Mouse (Mus musculus) intestine, embryonic 15.5 days (tissue): ENCODE data around the gene Ttc23l. TPM values are rescaled to one million over a fixed set of nuclear protein-coding genes. Genes with fewer than 3 reads are reported as not detected.

ENCODE experiments used
- ATAC-seq: fragments of 200-750 bp; cut with Nextera tagmentation; 2 replicates; pipeline ENCODE4 v1.8.0; 2017; ENCODE audit warnings: moderate TSS enrichment, moderate library complexity
- H3K27ac ChIP-seq: fragments of 300-500 bp; sonication (generic); 2 replicates; pipeline ENCODE4 v1.5.1; 2015; ENCODE audit warnings: mild to moderate bottlenecking, inconsistent platforms
- H3K27me3 ChIP-seq: fragments of 300-500 bp; sonication (generic); replicated peaks from 2 replicates; pipeline ENCODE4 v1.6.1; 2015; ENCODE audit warnings: inconsistent platforms
- H3K36me3 ChIP-seq: fragments of 300-500 bp; sonication (generic); 2 replicates; pipeline ENCODE4 v1.6.1; 2015; ENCODE audit warnings: inconsistent platforms
- H3K4me1 ChIP-seq: fragments of 300-500 bp; sonication (generic); replicated peaks from 2 replicates; pipeline ENCODE4 v1.6.1; 2015; ENCODE audit warnings: inconsistent platforms
- H3K4me2 ChIP-seq: fragments of 300-500 bp; sonication (generic); replicated peaks from 2 replicates; pipeline ENCODE4 v1.6.1; 2015; ENCODE audit warnings: mild to moderate bottlenecking, inconsistent platforms
- H3K4me3 ChIP-seq: fragments of 300-500 bp; sonication (generic); replicated peaks from 2 replicates; pipeline ENCODE4 v1.5.1; 2015; ENCODE audit warnings: inconsistent platforms
- H3K9ac ChIP-seq: fragments of 300-500 bp; sonication (generic); 2 replicates; pipeline ENCODE4 v1.6.1; 2015; ENCODE audit warnings: inconsistent platforms
- H3K9me3 ChIP-seq: fragments of 300-500 bp; sonication (generic); 2 replicates; pipeline ENCODE4 v1.6.1; 2016; ENCODE audit warnings: inconsistent platforms
- WGBS: fragments of 180-500 bp; shearing (Covaris S2); methylation state at CpG from one replicate; pipeline ENCODE4 v1.1.7; 2015; 5-methylcytosine and 5-hydroxymethylcytosine counted together
- polyA plus RNA-seq: library from polyadenylated mRNA; unstranded; fragments of >200 nt; fragmentation: Nextera tagmentation; extraction: Ambion mirVana; gene quantifications from 2 replicates; pipeline ENCODE4 v1.2.1, GENCODE M21; 2015

Gene Ttc23l
- polyA plus RNA-seq, 1 experiment from 2014 or later = not detected

GRCm38 (mm10) chr15:10468761-10469160 lies 89.7 kb downstream of the Ttc23l start:
- H3K9ac ChIP-seq = no peak overlapping the region
- H3K36me3 ChIP-seq = no peaks in the 10 kb centered on the region
- no peak overlapping the region for H3K27ac ChIP-seq
- ATAC-seq = no peak
- peaks cover 9% of the 10 kb centered on the region; the same call in 1 of the 2 replicates for H3K4me1 ChIP-seq
- H3K4me3 ChIP-seq = no peak overlapping the region
- H3K4me2 ChIP-seq = 0 out of 2 replicates have a peak overlapping the region, but pooled peaks have one; percentile 79
- H3K27me3 ChIP-seq = no peaks in the 10 kb centered on the region
- H3K9me3 ChIP-seq = no peaks in the 10 kb centered on the region
- WGBS = 81% methylated on average over 3 of the region's 3 CpGs

DNA sequence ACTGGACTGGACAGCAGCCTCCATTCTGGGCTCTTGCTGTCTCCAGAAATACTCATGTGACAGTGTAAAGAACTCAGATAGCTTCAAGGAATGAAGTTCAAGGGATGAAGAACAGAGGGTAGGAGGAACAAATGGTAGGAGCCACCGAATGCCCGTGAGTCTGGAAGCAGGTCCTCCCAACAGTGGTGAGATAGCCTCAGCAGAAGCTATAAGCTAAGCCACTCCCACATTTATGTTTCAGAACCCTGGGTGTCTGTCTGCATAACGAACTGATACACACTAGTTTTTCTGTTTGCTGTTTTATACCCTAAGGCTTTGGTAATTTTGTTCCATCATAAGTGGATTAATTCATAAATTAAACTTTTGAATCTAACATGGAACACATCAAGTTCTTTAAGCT lies 93.8 kb downstream of the Ttc23l start:
- no peaks in the 10 kb centered on the region for H3K27me3 ChIP-seq
- no peak for ATAC-seq
- 0 out of 2 replicates have a peak, but pooled peaks cover 7% of the 10 kb centered on the region for H3K4me1 ChIP-seq
- H3K9ac ChIP-seq = no peak overlapping the region
- H3K27ac ChIP-seq = no peak overlapping the region
- 86% methylated on average over 3 of the region's 3 CpGs for WGBS
- no peak overlapping the region for H3K4me3 ChIP-seq
- no peak overlapping the region for H3K4me2 ChIP-seq
- peaks cover 6% of the 10 kb centered on the region for H3K36me3 ChIP-seq
- no peaks in the 10 kb centered on the region for H3K9me3 ChIP-seq

DNA sequence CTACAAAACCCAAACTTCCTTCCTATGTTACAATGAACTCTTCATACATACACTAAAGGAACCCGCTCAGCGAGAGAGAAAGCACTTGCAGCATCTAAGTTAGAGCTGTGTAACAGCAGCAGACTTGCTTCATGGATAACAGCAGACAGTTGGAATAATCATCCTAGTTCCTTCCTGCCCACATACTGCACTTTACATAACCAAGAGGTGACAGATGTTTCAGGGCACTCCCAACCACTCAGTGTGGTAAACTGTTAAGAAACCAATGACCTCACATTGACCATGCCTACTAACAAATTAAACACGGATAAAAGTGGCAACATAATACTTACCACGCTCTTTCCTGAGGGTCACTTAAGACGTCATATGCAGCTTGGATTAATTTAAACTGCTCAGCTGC lies 94.9 kb downstream of the Ttc23l start:
- Histone ChIP-seq H3K27ac (no peak overlapping the region), H3K36me3 (peaks cover 9% of the 10 kb centered on the region), H3K4me1 (0 out of 2 replicates have a peak, but pooled peaks cover 4% of the 10 kb centered on the region), H3K27me3 (no peaks in the 10 kb centered on the region), H3K4me2 (no peak overlapping the region), H3K9ac (no peak overlapping the region), H3K4me3 (no peak overlapping the region), H3K9me3 (no peaks in the 10 kb centered on the region)
- ATAC-seq = no peak
- WGBS = 86% methylated on average over 5 of the region's 5 CpGs

- no peak overlapping the region for H3K4me3 ChIP-seq
- H3K4me2 ChIP-seq = no peak overlapping the region
- no peak overlapping the region for H3K9ac ChIP-seq
- no peaks in the 10 kb centered on the region for H3K27me3 ChIP-seq
- no peak overlapping the region for H3K27ac ChIP-seq
- no peak for ATAC-seq
- WGBS = 77% methylated on average over 12 of the region's 12 CpGs
- no peaks in the 10 kb centered on the region for H3K9me3 ChIP-seq
- peaks cover 9% of the 10 kb centered on the region for H3K36me3 ChIP-seq
- H3K4me1 ChIP-seq = no peaks in the 10 kb centered on the region
Measured at GRCm38 (mm10) chr15:10460986-10461385, 97.5 kb downstream of the Ttc23l start.

Other genes starting within 250 kb of the Ttc23l start
- not detected in 2 replicates for gene Gm21973, start 233.3 kb downstream of the Ttc23l start, polyA plus RNA-seq
- gene Agxt2, start 200.1 kb downstream of the Ttc23l start, polyA plus RNA-seq = 0.11 and 0.46 TPM in 2 replicates
- gene Dnajc21, start 88.2 kb downstream of the Ttc23l start, polyA plus RNA-seq = 11.4 and 13.3 TPM in 2 replicates
- gene Brix1, start 72.7 kb downstream of the Ttc23l start, polyA plus RNA-seq = 94.7 and 127 TPM in 2 replicates
- 25.6 and 26.6 TPM in 2 replicates for gene Rad1, start 72.7 kb downstream of the Ttc23l start, polyA plus RNA-seq
- gene Rai14, start 156.0 kb upstream of the Ttc23l start, polyA plus RNA-seq = 16.8 and 17.4 TPM in 2 replicates